ENCODE assay signal across 10 mouse cellular contexts in genomic region chr1:35653119-35653956, GRCm38 (mm10).
A peak's percentile ranks its signal among the peaks of the same experiment; 100 is the strongest.
DNase-seq lines count a peak whose midpoint lies in the region; ATAC-seq lines count a peak whose summit lies in the region.
"Had no signal": no experiment of that assay in that cellular context is flagged by ENCODE, and none has a peak within 500 bp of the region (broad histone marks: within the 10 kb centered on the region; RNA-seq: fewer than 3 reads in every experiment).

No protein-coding gene starts in this region.

- 0 out of 2 replicates have a peak, but pooled peaks cover 3% of the 10 kb centered on the region for H3K4me1 ChIP-seq in neural tube, embryonic 14.5 days (ENCODE audit: control insufficient read depth, insufficient read depth, low read length)
- H3K4me1 ChIP-seq in neural tube, embryonic 15.5 days: peaks cover 7% of the 10 kb centered on the region
- H3K4me1 ChIP-seq in midbrain, embryonic 12.5 days: no peaks in the 10 kb centered on the region
- H3K4me1 ChIP-seq in intestine, embryonic 16.5 days (ENCODE audit: control insufficient read depth, insufficient read depth, low read length): no peaks in the 10 kb centered on the region
- H3K4me1 ChIP-seq: heart, embryonic 13.5 days; liver, embryonic 15.5 days had no signal

- H3K27ac ChIP-seq in neural tube, embryonic 14.5 days (ENCODE audit: low read depth, low read length): peak overlapping the region; percentile 12; the same call in 1 of the 2 replicates
- H3K27ac ChIP-seq in neural tube, embryonic 15.5 days (replicated peaks): no peak overlapping the region; the same call in 1 of the 2 replicates
- no peak overlapping the region for H3K27ac ChIP-seq in midbrain, embryonic 12.5 days (replicated peaks)
- H3K27ac ChIP-seq in intestine, embryonic 16.5 days (ENCODE audit: low read length): no peak overlapping the region
- H3K27ac ChIP-seq: heart, embryonic 13.5 days; liver, embryonic 15.5 days had no signal

- no peaks in the 10 kb centered on the region for H3K27me3 ChIP-seq in neural tube, embryonic 14.5 days (ENCODE audit: control insufficient read depth, insufficient read depth, low read length)
- no peaks in the 10 kb centered on the region for H3K27me3 ChIP-seq in neural tube, embryonic 15.5 days (replicated peaks)
- no peaks in the 10 kb centered on the region for H3K27me3 ChIP-seq in midbrain, embryonic 12.5 days
- H3K27me3 ChIP-seq in intestine, embryonic 16.5 days (replicated peaks; ENCODE audit: control insufficient read depth, insufficient read depth, low read length): no peaks in the 10 kb centered on the region
- H3K27me3 ChIP-seq: heart, embryonic 13.5 days; liver, embryonic 15.5 days had no signal

- peak; percentile 10 for DNase-seq in adrenal gland, postnatal 14 days
- no peak for DNase-seq in adrenal gland, postnatal 36 days
- peak; percentile 78 for DNase-seq in thymus, postnatal 25 days
- no peak for DNase-seq in kidney, adult 18-20 months

- 49% methylated on average over 13 of the region's 13 CpGs for WGBS in neural tube, embryonic 14.5 days
- 55% methylated on average over 13 of the region's 13 CpGs for WGBS in neural tube, embryonic 15.5 days
- 71% methylated on average over 13 of the region's 13 CpGs for WGBS in midbrain, embryonic 12.5 days
- WGBS in intestine, embryonic 16.5 days: 73% methylated on average over 13 of the region's 13 CpGs

- H3K9ac ChIP-seq in neural tube, embryonic 14.5 days (replicated peaks; ENCODE audit: low read depth, low read length): no peak overlapping the region
- H3K9ac ChIP-seq in neural tube, embryonic 15.5 days (replicated peaks): no peak overlapping the region
- no peak overlapping the region for H3K9ac ChIP-seq in midbrain, embryonic 12.5 days (replicated peaks)
- H3K9ac ChIP-seq in intestine, embryonic 16.5 days (ENCODE audit: low read depth, low read length): no peak overlapping the region
- H3K9ac ChIP-seq: heart, embryonic 13.5 days; liver, embryonic 15.5 days had no signal

- ATAC-seq in neural tube, embryonic 14.5 days (ENCODE audit: low read depth): peak; percentile 51; the same call in 1 of the 2 replicates
- no peak for ATAC-seq in neural tube, embryonic 15.5 days (ENCODE audit: low FRiP score)
- ATAC-seq in midbrain, embryonic 12.5 days (ENCODE audit: low FRiP score, low read depth): peak; percentile 56; the same call in 1 of the 2 replicates
- no peak for ATAC-seq in intestine, embryonic 16.5 days

- H3K9me3 ChIP-seq in neural tube, embryonic 14.5 days (ENCODE audit: control insufficient read depth, low read length): no peaks in the 10 kb centered on the region
- no peaks in the 10 kb centered on the region for H3K9me3 ChIP-seq in neural tube, embryonic 15.5 days (replicated peaks)
- H3K9me3 ChIP-seq in midbrain, embryonic 12.5 days: no peaks in the 10 kb centered on the region
- H3K9me3 ChIP-seq in intestine, embryonic 16.5 days (ENCODE audit: control insufficient read depth, low read length): no peaks in the 10 kb centered on the region
- H3K9me3 ChIP-seq: heart, embryonic 13.5 days; liver, embryonic 15.5 days had no signal

- H3K4me3 ChIP-seq in neural tube, embryonic 14.5 days (ENCODE audit: low read depth, low read length): no peak overlapping the region
- no peak overlapping the region for H3K4me3 ChIP-seq in neural tube, embryonic 15.5 days (replicated peaks)
- no peak overlapping the region for H3K4me3 ChIP-seq in midbrain, embryonic 12.5 days
- no peak overlapping the region for H3K4me3 ChIP-seq in intestine, embryonic 16.5 days (ENCODE audit: low read length)
- H3K4me3 ChIP-seq: heart, embryonic 13.5 days; liver, embryonic 15.5 days had no signal

- no peaks in the 10 kb centered on the region for H3K36me3 ChIP-seq in neural tube, embryonic 14.5 days (ENCODE audit: control insufficient read depth, insufficient read depth, low read length)
- H3K36me3 ChIP-seq in neural tube, embryonic 15.5 days: no peaks in the 10 kb centered on the region
- H3K36me3 ChIP-seq in midbrain, embryonic 12.5 days: no peaks in the 10 kb centered on the region
- no peaks in the 10 kb centered on the region for H3K36me3 ChIP-seq in intestine, embryonic 16.5 days (ENCODE audit: control insufficient read depth, insufficient read depth, low read length)
- H3K36me3 ChIP-seq: heart, embryonic 13.5 days; liver, embryonic 15.5 days had no signal

- no peak overlapping the region for H3K4me2 ChIP-seq in neural tube, embryonic 14.5 days (ENCODE audit: low read depth, low read length)
- no peak overlapping the region for H3K4me2 ChIP-seq in neural tube, embryonic 15.5 days
- no peak overlapping the region for H3K4me2 ChIP-seq in midbrain, embryonic 12.5 days (replicated peaks)
- no peak overlapping the region for H3K4me2 ChIP-seq in intestine, embryonic 16.5 days (ENCODE audit: low read depth, low read length)
- H3K4me2 ChIP-seq: heart, embryonic 13.5 days; liver, embryonic 15.5 days had no signal

Comparison
In these comparisons a context has a peak if more than half of its experiments do, and no peak if none do; other contexts are left out.
1. DNase-seq: peak in adrenal gland, postnatal 14 days (single experiment) and thymus, postnatal 25 days (single experiment); none in adrenal gland, postnatal 36 days (0 of 2) and kidney, adult 18-20 months (single experiment).
2. ATAC-seq: peak in neural tube, embryonic 14.5 days (single experiment) and midbrain, embryonic 12.5 days (single experiment); none in neural tube, embryonic 15.5 days (single experiment) and intestine, embryonic 16.5 days (single experiment).